Comparison of ENCODE assay signal across 23 mouse cellular contexts in the genomic region with DNA sequence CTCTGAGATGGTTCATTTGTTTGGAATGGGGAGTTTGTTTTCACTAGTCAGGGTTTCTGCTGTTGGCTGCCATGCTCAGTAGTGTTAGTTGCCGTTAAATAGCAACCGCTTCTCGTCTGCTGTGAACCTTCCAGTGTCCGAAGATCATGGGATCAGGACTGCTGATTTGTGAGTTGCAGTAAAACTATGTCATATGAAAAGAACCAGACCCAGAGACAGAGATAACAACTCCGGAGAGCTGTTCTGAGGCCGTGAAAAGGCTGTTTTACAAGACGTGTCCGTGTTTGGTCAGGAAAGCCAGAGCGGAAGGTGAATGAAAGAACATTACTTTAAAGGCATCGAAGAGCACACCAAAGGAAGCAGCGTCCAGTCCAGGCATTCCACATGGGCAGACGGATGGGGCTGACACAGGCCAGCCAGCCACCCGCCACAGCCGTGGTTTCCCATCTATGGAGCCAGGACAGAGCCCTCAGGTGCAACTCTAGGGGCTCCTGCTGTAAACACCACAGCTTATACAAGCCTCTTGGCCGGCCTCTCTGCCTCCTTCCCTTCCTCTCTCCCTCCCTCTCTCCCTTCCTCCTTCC. TPM values are rescaled to one million over a fixed set of nuclear protein-coding genes. Genes with fewer than 3 reads are reported as not detected.
DNase-seq lines count a peak whose midpoint lies in the region; ATAC-seq and TF ChIP-seq lines count a peak whose summit lies in the region.
"Had no signal": no experiment of that assay in that cellular context is flagged by ENCODE, and none has a peak within 500 bp of the region (broad histone marks: within the 10 kb centered on the region; RNA-seq: fewer than 3 reads in every experiment).

No protein-coding gene starts in this region.

- WGBS in kidney, postnatal 0 days: 42% methylated on average over 15 of the region's 15 CpGs

- no peak overlapping the region for H3K9ac ChIP-seq in kidney, postnatal 0 days (ENCODE audit: low read depth, low read length)
- H3K9ac ChIP-seq: forebrain, embryonic 12.5 days; hindbrain, embryonic 14.5 days; liver, embryonic 15.5 days; midbrain, embryonic 12.5 days had no signal

- no peak overlapping the region for H3K4me3 ChIP-seq in kidney, postnatal 0 days (replicated peaks; ENCODE audit: low read depth, low read length)
- H3K4me3 ChIP-seq: forebrain, embryonic 12.5 days; gastrocnemius, adult 2 months; liver, embryonic 15.5 days; midbrain, embryonic 12.5 days had no signal

- H3K36me3 ChIP-seq in kidney, postnatal 0 days (ENCODE audit: insufficient read depth, low read length): peaks cover 9% of the 10 kb centered on the region; the same call in 1 of the 2 replicates

- ATAC-seq in kidney, postnatal 0 days (replicated peaks; ENCODE audit: low FRiP score, low read depth): no peak

- TF ChIP-seq CTCF in kidney, postnatal 0 days (IDR thresholded peaks at IDR 0.05; ENCODE audit: low read depth): no peak

- no peaks in the 10 kb centered on the region for H3K9me3 ChIP-seq in kidney, postnatal 0 days (replicated peaks; ENCODE audit: low read length)
- H3K9me3 ChIP-seq: forebrain, embryonic 12.5 days; G1E; liver, embryonic 15.5 days; midbrain, embryonic 12.5 days had no signal

- H3K27me3 ChIP-seq in kidney, postnatal 0 days (ENCODE audit: insufficient read depth, low read length): no peaks in the 10 kb centered on the region
- H3K27me3 ChIP-seq: forebrain, embryonic 12.5 days; liver, embryonic 15.5 days; midbrain, embryonic 12.5 days had no signal

- H3K4me1 ChIP-seq in kidney, postnatal 0 days (replicated peaks; ENCODE audit: insufficient read depth, low read length): no peaks in the 10 kb centered on the region
- H3K4me1 ChIP-seq: liver, embryonic 15.5 days had no signal

- no peak overlapping the region for H3K4me2 ChIP-seq in kidney, postnatal 0 days (ENCODE audit: low read length)
- H3K4me2 ChIP-seq: forebrain, embryonic 12.5 days; hindbrain, embryonic 14.5 days; liver, embryonic 15.5 days; midbrain, embryonic 12.5 days had no signal

- 0 out of 2 replicates have a peak overlapping the region, but pooled peaks have one; percentile 6 for H3K27ac ChIP-seq in kidney, postnatal 0 days
- H3K27ac ChIP-seq: forebrain, embryonic 12.5 days; gastrocnemius, adult 2 months; hindbrain, embryonic 14.5 days; liver, embryonic 15.5 days; macrophage; midbrain, embryonic 12.5 days had no signal

- DNase-seq in heart, adult 18-20 months: peak; percentile 52 to 54
- no peak for DNase-seq in heart, adult 8-10 months (ENCODE audit: low spot score)
- peak; percentile 52 for DNase-seq in kidney, postnatal 0 days (ENCODE audit: low spot score)
- DNase-seq in kidney, postnatal 36 days: no peak
- DNase-seq in heart, postnatal 4 days: peak; percentile 54
- DNase-seq in yolk sac, embryonic 10.5 days (ENCODE audit: low spot score): peak; percentile 46
- no peak for DNase-seq in left cerebral cortex, adult 11 months (ENCODE audit: low spot score)
- DNase-seq in thymus, postnatal 14 days: no peak
- DNase-seq: adrenal gland, postnatal 14 days; cerebellum, postnatal 25 days; gastrocnemius, adult 2 months; kidney, adult 11 months; kidney, postnatal 4 days; retina, postnatal 1 day had no signal

RNA-seq across cellular contexts. Expression of a gene that starts 2.6 kb away (rescaled TPM):
- 100 to 1,000 TPM; 201 to 225 TPM for total RNA-seq in heart, adult 18-20 months (2021)
- total RNA-seq in heart, adult 8-10 months (2022): 100 to 1,000 TPM; 227 to 263 (median 245) TPM
- polyA plus RNA-seq in kidney, postnatal 0 days (2015; fragmentation: Nextera tagmentation; extraction: Ambion mirVana): 1.1 and 1.3 TPM in 2 replicates
- 100 to 1,000 TPM; 233 to 249 TPM for total RNA-seq in heart, postnatal 4 days (2021)
- total RNA-seq: monocyte, adult 5-6 weeks had no signal
- polyA plus RNA-seq: G1E, macrophage had no signal

RNA-seq across cellular contexts. Expression of a gene that starts 18.6 kb away (rescaled TPM):
- total RNA-seq in heart, adult 18-20 months (2021): 1 to 10 TPM in 1 of 2 experiments, under 1 TPM in 1; 0.92 to 3.0 TPM
- total RNA-seq in heart, adult 8-10 months (2022): 1 to 10 TPM; 2.2 to 3.6 (median 2.3) TPM
- polyA plus RNA-seq in kidney, postnatal 0 days (2015; fragmentation: Nextera tagmentation; extraction: Ambion mirVana): 9.4 and 9.8 TPM in 2 replicates
- 1 to 10 TPM; 4.4 to 4.5 TPM for total RNA-seq in heart, postnatal 4 days (2021)

RNA-seq across cellular contexts. Expression of a gene that starts 42.7 kb away (rescaled TPM):
- total RNA-seq in heart, adult 18-20 months (2021): not detected
- not detected for total RNA-seq in heart, adult 8-10 months (2022)
- not detected in 2 replicates for polyA plus RNA-seq in kidney, postnatal 0 days (2015; fragmentation: Nextera tagmentation; extraction: Ambion mirVana)
- total RNA-seq in heart, postnatal 4 days (2021): not detected
- total RNA-seq: adrenal gland, postnatal 14 days had no signal
- polyA plus RNA-seq: embryonic facial prominence, embryonic 11.5 days; forebrain, embryonic 12.5 days; G1E; liver, embryonic 15.5 days; lung, embryonic 16.5 days; macrophage had no signal

Comparison
In these comparisons a context has a peak if more than half of its experiments do, and no peak if none do; other contexts are left out.
1. DNase-seq: peak in heart, adult 18-20 months (2 of 2), kidney, postnatal 0 days (single experiment), heart, postnatal 4 days (single experiment) and yolk sac, embryonic 10.5 days (single experiment); none in heart, adult 8-10 months (single experiment), kidney, postnatal 36 days (0 of 2), left cerebral cortex, adult 11 months (single experiment) and thymus, postnatal 14 days (single experiment).